10 mouse cellular contexts compared by ENCODE assay signal in genomic region chr1:4622408-4622807, GRCm38 (mm10).
A peak's percentile ranks its signal among the peaks of the same experiment; 100 is the strongest.
DNase-seq lines count a peak whose midpoint lies in the region; ATAC-seq and TF ChIP-seq lines count a peak whose summit lies in the region.
"Had no signal": no experiment of that assay in that cellular context is flagged by ENCODE, and none has a peak within 500 bp of the region (broad histone marks: within the 10 kb centered on the region; RNA-seq: fewer than 3 reads in every experiment).

No protein-coding gene starts in this region.

- peaks cover 5% of the 10 kb centered on the region for H3K4me1 ChIP-seq in lung, embryonic 16.5 days (replicated peaks; ENCODE audit: control insufficient read depth, insufficient read depth, low read length)
- peaks cover 11% of the 10 kb centered on the region for H3K4me1 ChIP-seq in lung, adult 2 months (ENCODE audit: control insufficient read depth, insufficient read depth, low read length)
- H3K4me1 ChIP-seq: forebrain, embryonic 10.5 days had no signal

- intact Hi-C loops in gastrocnemius, adult 2 months (cut with DNase I) = no loop called here
- intact Hi-C loops in gastrocnemius, postnatal 36 days (cut with DNase I) = no loop called here
- intact Hi-C loops in heart, postnatal 10 days (cut with DNase I) = no loop called here

- H3K9ac ChIP-seq in lung, embryonic 16.5 days (ENCODE audit: low read length) = no peak overlapping the region

- no peak overlapping the region for H3K4me2 ChIP-seq in lung, embryonic 16.5 days (ENCODE audit: low read depth, low read length)

- no peaks in the 10 kb centered on the region for H3K36me3 ChIP-seq in lung, embryonic 16.5 days (ENCODE audit: control insufficient read depth, insufficient read depth, low read length)
- H3K36me3 ChIP-seq: forebrain, embryonic 10.5 days had no signal

- no peak for TF ChIP-seq CTCF in gastrocnemius, adult 2 months (IDR thresholded peaks at IDR 0.05)
- no peak for TF ChIP-seq CTCF in lung, adult 2 months (IDR thresholded peaks at IDR 0.05; ENCODE audit: insufficient read depth, low read length)

- peak; percentile 70 for ATAC-seq in lung, embryonic 16.5 days (ENCODE audit: low read depth)

- WGBS in lung, embryonic 16.5 days = 16% methylated on average over 5 of the region's 5 CpGs
- 17% methylated on average over 5 of the region's 5 CpGs for WGBS in lung, adult 2 months

- no peaks in the 10 kb centered on the region for H3K27me3 ChIP-seq in lung, embryonic 16.5 days (ENCODE audit: control insufficient read depth, insufficient read depth, low read depth, low read length)

- DNase-seq in gastrocnemius, adult 2 months = no peak
- no peak for DNase-seq in gastrocnemius, postnatal 36 days
- DNase-seq in lung, adult 2 months = no peak
- DNase-seq in heart, postnatal 10 days = peak; percentile 39 to 46
- peak; percentile 1 for DNase-seq in telencephalon, adult 2 months (ENCODE audit: low read depth, low spot score)
- no peak for DNase-seq in spleen, adult 18-20 months
- no peak for DNase-seq in cerebellum, postnatal 4 days (ENCODE audit: low spot score in 2 of 2)
- DNase-seq: thymus, postnatal 36 days had no signal

- H3K27ac ChIP-seq in gastrocnemius, adult 2 months = peak overlapping the region; percentile 32; the same call in 1 of the 2 replicates
- peak overlapping the region; percentile 57; the same call in 1 of the 2 replicates for H3K27ac ChIP-seq in lung, embryonic 16.5 days (ENCODE audit: low read length)
- H3K27ac ChIP-seq: forebrain, embryonic 10.5 days had no signal

- no peaks in the 10 kb centered on the region for H3K9me3 ChIP-seq in lung, embryonic 16.5 days (ENCODE audit: control insufficient read depth, low read length)
- H3K9me3 ChIP-seq: forebrain, embryonic 10.5 days had no signal

- TF ChIP-seq POLR2A in lung, adult 2 months (IDR thresholded peaks at IDR 0.05; ENCODE audit: borderline replicate concordance, extremely low read depth, low read depth, low read length) = no peak

- no peak overlapping the region for H3K4me3 ChIP-seq in gastrocnemius, adult 2 months
- H3K4me3 ChIP-seq in lung, embryonic 16.5 days (ENCODE audit: low read length) = no peak overlapping the region
- H3K4me3 ChIP-seq in lung, adult 2 months (replicated peaks; ENCODE audit: extremely low read depth, low read depth, low read length) = no peak overlapping the region
- H3K4me3 ChIP-seq: forebrain, embryonic 10.5 days had no signal

Comparison
In these comparisons a context has a peak if more than half of its experiments do, and no peak if none do; other contexts are left out.
1. DNase-seq: peak in heart, postnatal 10 days (2 of 2) and telencephalon, adult 2 months (single experiment); none in gastrocnemius, adult 2 months (single experiment), gastrocnemius, postnatal 36 days (0 of 2), lung, adult 2 months (single experiment), spleen, adult 18-20 months (0 of 2) and cerebellum, postnatal 4 days (0 of 2).